Mouse (Mus musculus) lung, postnatal 0 days (tissue): ENCODE measurements around the gene Fam114a2. TPM values are rescaled to one million over a fixed set of nuclear protein-coding genes. Genes with fewer than 3 reads are reported as not detected.

Experiments
- ATAC-seq: fragments of 200-750 bp; cut with Nextera tagmentation; 2 replicates; pipeline ENCODE4 v1.8.0; 2017; ENCODE audit warnings: moderate library complexity
- DNase-seq: peaks from one replicate; pipeline ENCODE4 v3.0.0-alpha.2; 2016; ENCODE audit warnings: low spot score
- H3K27ac ChIP-seq: fragments of 300-500 bp; sonication (generic); 2 replicates; pipeline ENCODE4 v1.5.1; 2014; ENCODE audit warnings: antibody characterized with exemption, mild to moderate bottlenecking, low read length, mixed read lengths
- H3K27me3 ChIP-seq: fragments of 300-500 bp; sonication (generic); replicated peaks from 2 replicates; pipeline ENCODE4 v1.6.1; 2014; ENCODE audit warnings: low read length, mixed read lengths; ENCODE audit not compliant: insufficient read depth
- H3K36me3 ChIP-seq: fragments of 300-500 bp; sonication (generic); 2 replicates; pipeline ENCODE4 v1.6.1; 2014; ENCODE audit warnings: low read length, mixed read lengths; ENCODE audit not compliant: insufficient read depth
- H3K4me1 ChIP-seq: fragments of 300-500 bp; sonication (generic); 2 replicates; pipeline ENCODE4 v1.6.1; 2014; ENCODE audit warnings: antibody characterized with exemption, low read depth, low read length, mixed read lengths; ENCODE audit not compliant: insufficient read depth
- H3K4me2 ChIP-seq: fragments of 300-500 bp; sonication (generic); replicated peaks from 2 replicates; pipeline ENCODE4 v1.6.1; 2014; ENCODE audit warnings: low read depth, mild to moderate bottlenecking, low read length, moderate library complexity, mixed read lengths
- H3K4me3 ChIP-seq: fragments of 300-500 bp; sonication (generic); 2 replicates; pipeline ENCODE4 v1.5.1; 2014; ENCODE audit warnings: low read depth, low read length
- H3K9ac ChIP-seq: fragments of 300-500 bp; sonication (generic); replicated peaks from 2 replicates; pipeline ENCODE4 v1.6.1; 2014; ENCODE audit warnings: low read depth, mild to moderate bottlenecking
- H3K9me3 ChIP-seq: fragments of 300-500 bp; sonication (generic); 2 replicates; pipeline ENCODE4 v1.6.1; 2016; ENCODE audit warnings: low read length, mixed read lengths
- CTCF ChIP-seq: IDR thresholded peaks from 2 replicates; pipeline ENCODE4 v1.5.1; 2016; ENCODE audit warnings: antibody characterized with exemption, mild to moderate bottlenecking
- EP300 ChIP-seq: IDR thresholded peaks from 2 replicates; pipeline ENCODE4 v1.6.1; 2016; ENCODE audit warnings: antibody characterized with exemption, mild to moderate bottlenecking, control low read depth
- WGBS: fragments of 180-500 bp; shearing (Covaris S2); extraction: QIAGEN DNeasy Blood & Tissue Kit; methylation state at CpG from one replicate; pipeline ENCODE4 v1.1.7; 2014; 5-methylcytosine and 5-hydroxymethylcytosine counted together
- polyA plus RNA-seq: library from polyadenylated mRNA; unstranded; fragments of >200 nt; fragmentation: Nextera tagmentation; extraction: Ambion mirVana; gene quantifications from 2 replicates; pipeline ENCODE4 v1.2.1, GENCODE M21; 2015

Gene Fam114a2
- polyA plus RNA-seq, 1 experiment from 2014 or later = 62.7 TPM

DNA sequence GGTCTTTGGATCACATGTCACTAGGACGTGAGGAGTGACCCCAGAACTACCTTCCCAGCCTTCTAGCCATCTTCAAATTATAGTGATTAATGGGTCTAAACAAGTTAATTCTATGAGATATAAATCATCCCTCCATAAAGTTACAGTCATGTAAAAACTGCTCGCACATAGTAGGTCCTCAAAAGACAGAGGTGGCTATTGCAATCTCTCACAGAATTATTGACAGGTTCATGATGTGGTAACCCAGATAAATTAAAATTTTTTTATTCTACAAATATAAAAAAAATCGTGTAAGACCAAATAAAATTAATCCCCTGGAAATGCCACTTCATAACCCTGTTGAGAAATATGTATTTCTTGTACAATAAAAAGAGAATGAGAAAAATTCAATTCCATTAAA, 52.6 kb downstream of the Fam114a2 start:
- WGBS = 65% methylated on average over 3 of the region's 3 CpGs
- H3K9ac ChIP-seq = no peak overlapping the region
- no peak for ATAC-seq

DNA sequence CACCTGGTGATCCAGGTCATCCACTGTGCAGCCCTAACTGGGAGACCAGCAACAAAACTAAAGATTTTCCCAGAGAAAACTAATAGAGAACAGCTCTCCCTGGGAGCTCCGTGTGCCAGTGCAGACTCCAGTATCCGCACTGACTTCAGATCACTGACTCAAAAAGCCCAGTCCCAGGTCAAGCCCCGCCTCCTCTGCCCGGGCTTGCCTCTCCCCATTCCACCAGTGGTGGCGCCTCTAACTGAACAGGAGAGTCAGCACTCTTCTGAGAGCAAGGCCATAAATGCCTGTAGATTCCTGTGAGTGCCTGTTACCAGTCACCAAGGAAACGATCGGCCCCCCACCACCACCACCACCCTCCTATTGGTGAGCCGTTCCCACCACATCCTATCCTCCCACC, 53.4 kb downstream of the Fam114a2 start:
- H3K9me3 ChIP-seq = no peaks in the 10 kb centered on the region

More for the DNA sequence above, 52.6 kb downstream of the Fam114a2 start:
- Histone ChIP-seq H3K27me3 (no peaks in the 10 kb centered on the region), H3K9me3 (no peaks in the 10 kb centered on the region), H3K36me3 (no peaks in the 10 kb centered on the region), H3K4me2 (no peak overlapping the region), H3K4me3 (no peak overlapping the region), H3K4me1 (no peaks in the 10 kb centered on the region), H3K27ac (no peak overlapping the region)
- TF ChIP-seq CTCF (no peak), EP300 (no peak)
- DNase-seq = no peak

DNA sequence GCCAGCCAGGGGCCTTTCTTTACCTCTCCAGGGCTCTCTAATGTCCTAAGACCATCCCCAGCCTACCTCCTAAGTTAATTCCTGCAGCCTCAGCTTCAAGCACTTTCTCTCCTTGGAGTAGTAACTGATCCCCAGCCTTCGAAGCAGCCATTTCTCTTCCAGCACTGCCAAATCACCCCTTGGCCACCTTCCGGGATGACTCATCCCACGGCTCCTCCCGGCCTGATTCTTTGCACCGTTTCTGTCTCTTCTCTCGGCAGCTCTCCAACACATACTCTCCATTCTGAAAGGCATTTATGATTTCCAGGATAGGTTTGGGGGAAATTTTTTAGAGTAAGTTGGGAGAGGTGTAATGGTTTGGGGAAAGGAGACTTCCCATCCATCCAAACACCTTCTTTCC, 58.7 kb downstream of the Fam114a2 start:
- Histone ChIP-seq H3K9me3 (no peaks in the 10 kb centered on the region), H3K36me3 (no peaks in the 10 kb centered on the region), H3K27me3 (no peaks in the 10 kb centered on the region), H3K4me2 (no peak overlapping the region), H3K4me1 (no peaks in the 10 kb centered on the region), H3K27ac (no peak overlapping the region), H3K9ac (no peak overlapping the region), H3K4me3 (no peak overlapping the region)
- TF ChIP-seq EP300 = no peak
- no peak for TF ChIP-seq CTCF
- DNase-seq (no peak), ATAC-seq (no peak)
- WGBS = 63% methylated on average over 6 of the region's 6 CpGs

More for the DNA sequence above, 53.4 kb downstream of the Fam114a2 start:
- Histone ChIP-seq H3K4me1 (no peaks in the 10 kb centered on the region), H3K27ac (no peak overlapping the region), H3K4me2 (no peak overlapping the region), H3K9ac (no peak overlapping the region), H3K27me3 (no peaks in the 10 kb centered on the region), H3K36me3 (no peaks in the 10 kb centered on the region), H3K4me3 (no peak overlapping the region)
- 58% methylated on average over 6 of the region's 8 CpGs for WGBS
- TF ChIP-seq CTCF (peak; percentile 47), EP300 (no peak)
- peak; percentile 21; the same call in 1 of the 2 replicates for ATAC-seq
- DNase-seq = no peak

DNA sequence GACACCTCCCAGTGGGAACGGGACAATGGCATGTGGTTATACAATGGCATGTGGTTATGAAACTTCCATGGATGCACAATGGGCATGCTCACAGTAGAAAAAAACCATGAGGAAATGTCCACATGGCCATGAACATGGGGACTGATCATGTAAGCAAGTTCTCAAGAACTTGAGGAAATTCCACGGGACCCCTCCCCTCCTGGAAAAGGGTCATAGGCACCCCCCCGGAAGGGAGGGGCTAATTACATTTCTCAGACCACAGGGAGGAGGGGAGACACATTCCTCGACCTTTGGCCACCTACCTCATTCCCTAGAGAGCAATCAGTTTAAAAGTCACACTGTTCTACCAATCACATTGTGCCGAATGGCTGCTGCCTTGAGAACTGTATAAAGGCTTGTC, 64.0 kb downstream of the Fam114a2 start:
- TF ChIP-seq CTCF (no peak), EP300 (no peak)
- H3K4me3 ChIP-seq = no peak overlapping the region
- H3K9ac ChIP-seq = no peak overlapping the region
- DNase-seq (peak; percentile 15), ATAC-seq (no peak)
- 31% methylated on average over 5 of the region's 5 CpGs for WGBS
- no peaks in the 10 kb centered on the region for H3K9me3 ChIP-seq
- H3K27ac ChIP-seq = no peak overlapping the region
- H3K27me3 ChIP-seq = no peaks in the 10 kb centered on the region
- H3K4me2 ChIP-seq = no peak overlapping the region
- no peaks in the 10 kb centered on the region for H3K4me1 ChIP-seq
- no peaks in the 10 kb centered on the region for H3K36me3 ChIP-seq

DNA sequence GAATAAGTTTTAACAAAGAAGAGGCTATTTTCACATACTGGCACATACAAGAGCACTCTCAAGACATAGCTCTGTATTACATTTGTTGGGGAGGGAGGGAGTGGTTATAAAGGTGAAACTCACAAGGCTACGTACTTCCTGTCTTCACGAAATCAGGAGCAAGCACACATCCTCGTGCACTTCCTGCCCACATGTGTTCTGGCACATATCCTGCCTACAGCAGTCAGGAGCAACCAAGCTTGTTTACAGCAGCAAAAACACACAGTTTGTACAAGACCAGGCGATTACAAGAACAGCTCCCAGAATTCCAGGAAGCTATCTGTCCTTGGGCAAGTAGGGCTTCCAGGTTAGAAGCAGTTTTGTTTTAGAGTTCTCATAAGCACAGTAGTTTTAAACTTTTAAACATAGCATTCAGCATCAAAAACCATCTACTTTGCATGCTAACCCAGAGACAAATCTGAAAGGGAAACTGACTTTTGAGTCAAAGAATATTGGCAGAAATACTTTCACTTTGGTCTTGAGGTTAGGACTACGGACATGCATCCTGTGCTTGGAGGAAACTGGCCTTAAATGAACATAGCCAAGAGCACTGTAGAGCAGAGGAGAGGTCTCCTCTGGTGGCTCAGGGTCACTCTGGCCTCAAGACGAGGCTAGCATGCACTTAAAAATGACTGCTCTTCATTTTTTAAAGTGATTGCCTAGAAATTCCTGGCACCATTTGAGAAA, 73.0 kb downstream of the Fam114a2 start:
- H3K4me3 ChIP-seq = no peak overlapping the region
- DNase-seq (peak; percentile 58), ATAC-seq (peak; percentile 87)
- TF ChIP-seq EP300 (peak; percentile 98), CTCF (no peak)
- 36% methylated on average over 6 of the region's 6 CpGs for WGBS
- peak overlapping the region; percentile 38 for H3K27ac ChIP-seq
- no peaks in the 10 kb centered on the region for H3K36me3 ChIP-seq
- no peaks in the 10 kb centered on the region for H3K9me3 ChIP-seq
- H3K27me3 ChIP-seq = no peaks in the 10 kb centered on the region
- no peaks in the 10 kb centered on the region for H3K4me1 ChIP-seq
- H3K9ac ChIP-seq = no peak overlapping the region
- no peak overlapping the region for H3K4me2 ChIP-seq

DNA sequence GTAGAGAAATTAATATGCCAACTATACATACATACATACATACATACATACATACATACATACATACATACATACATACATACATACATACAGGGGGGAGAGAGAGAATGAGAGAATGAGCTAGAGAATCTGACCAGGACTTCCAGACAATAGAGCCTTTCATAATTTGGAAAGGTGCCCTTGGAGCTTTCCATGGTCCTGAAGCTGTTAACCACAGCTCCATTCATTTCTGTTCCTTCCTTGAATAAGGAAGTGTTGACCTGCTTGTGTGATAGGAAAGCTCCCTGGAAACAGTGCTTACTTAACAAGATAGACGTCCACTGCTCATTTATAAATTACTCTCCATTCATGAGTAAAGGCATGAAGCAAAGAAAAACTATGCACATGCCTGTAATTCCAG, 84.3 kb downstream of the Fam114a2 start:
- no peaks in the 10 kb centered on the region for H3K4me1 ChIP-seq
- H3K9ac ChIP-seq = no peak overlapping the region
- H3K4me3 ChIP-seq = no peak overlapping the region
- no peak overlapping the region for H3K27ac ChIP-seq
- DNase-seq = peak; percentile 38
- TF ChIP-seq EP300 = no peak
- TF ChIP-seq CTCF = no peak
- 0% methylated on average over 1 of the region's 1 CpGs for WGBS
- no peak for ATAC-seq
- H3K27me3 ChIP-seq = no peaks in the 10 kb centered on the region
- no peaks in the 10 kb centered on the region for H3K36me3 ChIP-seq
- H3K9me3 ChIP-seq = no peaks in the 10 kb centered on the region
- H3K4me2 ChIP-seq = no peak overlapping the region

Other genes starting within 250 kb of the Fam114a2 start
- 36.4 and 37.7 TPM in 2 replicates for gene Mfap3, start within 50 bp of the Fam114a2 start, polyA plus RNA-seq
- 6.1 and 6.4 TPM in 2 replicates for gene Galnt10, start 126.8 kb upstream of the Fam114a2 start, polyA plus RNA-seq